In genomic region chr3:85764937-85765337, GRCm38 (mm10) we compare ENCODE assay signal across 16 mouse cellular contexts. TPM values are rescaled to one million over a fixed set of nuclear protein-coding genes. Genes with fewer than 3 reads are reported as not detected.
A peak's percentile ranks its signal among the peaks of the same experiment; 100 is the strongest.
DNase-seq lines count a peak whose midpoint lies in the region; ATAC-seq and TF ChIP-seq lines count a peak whose summit lies in the region.
"Had no signal": no experiment of that assay in that cellular context is flagged by ENCODE, and none has a peak within 500 bp of the region (broad histone marks: within the 10 kb centered on the region; RNA-seq: fewer than 3 reads in every experiment).

No protein-coding gene starts in this region.

- DNase-seq in embryonic facial prominence, embryonic 14.5 days (ENCODE audit: low spot score) = peak; percentile 45
- DNase-seq in embryonic facial prominence, embryonic 10.5 days (ENCODE audit: low spot score) = no peak
- no peak for DNase-seq in forebrain, embryonic 14.5 days (ENCODE audit: low spot score)
- DNase-seq in layer of hippocampus, adult 9-10 months (ENCODE audit: low spot score) = no peak
- DNase-seq in cerebellum, adult 9-11 months = no peak
- DNase-seq: cerebellum, adult 11-12 months; kidney, adult 2 months; lung, adult 2 months; right cerebral cortex, adult 18-20 months had no signal

- H3K79me2 ChIP-seq in myocyte (ENCODE audit: control insufficient read depth, insufficient read depth) = peaks cover 3% of the 10 kb centered on the region

- no peak overlapping the region for H3K4me2 ChIP-seq in embryonic facial prominence, embryonic 14.5 days (ENCODE audit: low read depth, low read length)
- H3K4me2 ChIP-seq in midbrain, embryonic 13.5 days (replicated peaks) = 0 out of 2 replicates have a peak overlapping the region, but pooled peaks have one; percentile 2
- H3K4me2 ChIP-seq in midbrain, embryonic 16.5 days (ENCODE audit: low read length) = no peak overlapping the region
- peak overlapping the region; percentile 32 for H3K4me2 ChIP-seq in forebrain, embryonic 14.5 days (ENCODE audit: low read length)
- peak overlapping the region; percentile 60 for H3K4me2 ChIP-seq in myocyte (ENCODE audit: low read depth)
- H3K4me2 ChIP-seq: embryonic facial prominence, embryonic 12.5 days; limb, embryonic 15.5 days; stomach, embryonic 15.5 days had no signal

- H3K27ac ChIP-seq in embryonic facial prominence, embryonic 14.5 days (replicated peaks; ENCODE audit: low read depth, low read length) = no peak overlapping the region
- H3K27ac ChIP-seq in embryonic facial prominence, embryonic 10.5 days (replicated peaks) = no peak overlapping the region
- H3K27ac ChIP-seq in midbrain, embryonic 13.5 days = peak overlapping the region; percentile 9; the same call in 1 of the 2 replicates
- H3K27ac ChIP-seq in midbrain, embryonic 16.5 days (ENCODE audit: low read length) = no peak overlapping the region
- peak overlapping the region; percentile 44; the same call in 1 of the 2 replicates for H3K27ac ChIP-seq in forebrain, embryonic 14.5 days (ENCODE audit: low read depth, low read length)
- H3K27ac ChIP-seq: embryonic facial prominence, embryonic 12.5 days; limb, embryonic 15.5 days; macrophage; stomach, embryonic 15.5 days had no signal

- H3K4me3 ChIP-seq in embryonic facial prominence, embryonic 14.5 days (ENCODE audit: low read depth, low read length) = no peak overlapping the region
- H3K4me3 ChIP-seq in embryonic facial prominence, embryonic 10.5 days = no peak overlapping the region
- H3K4me3 ChIP-seq in midbrain, embryonic 13.5 days (replicated peaks) = no peak overlapping the region
- H3K4me3 ChIP-seq in midbrain, embryonic 16.5 days (ENCODE audit: low read depth, low read length) = no peak overlapping the region
- no peak overlapping the region for H3K4me3 ChIP-seq in forebrain, embryonic 14.5 days (ENCODE audit: low read depth, low read length)
- H3K4me3 ChIP-seq in myocyte = no peak overlapping the region
- H3K4me3 ChIP-seq: embryonic facial prominence, embryonic 12.5 days; limb, embryonic 15.5 days; stomach, embryonic 15.5 days had no signal

- 64% methylated on average over 7 of the region's 7 CpGs for WGBS in embryonic facial prominence, embryonic 14.5 days
- WGBS in embryonic facial prominence, embryonic 10.5 days = 69% methylated on average over 7 of the region's 7 CpGs
- WGBS in midbrain, embryonic 13.5 days = 38% methylated on average over 7 of the region's 7 CpGs
- WGBS in midbrain, embryonic 16.5 days = 25% methylated on average over 7 of the region's 7 CpGs
- 29% methylated on average over 7 of the region's 7 CpGs for WGBS in forebrain, embryonic 14.5 days

- no peaks in the 10 kb centered on the region for H3K36me3 ChIP-seq in embryonic facial prominence, embryonic 14.5 days (ENCODE audit: control insufficient read depth, insufficient read depth, low read length)
- no peaks in the 10 kb centered on the region for H3K36me3 ChIP-seq in embryonic facial prominence, embryonic 10.5 days (replicated peaks)
- no peaks in the 10 kb centered on the region for H3K36me3 ChIP-seq in midbrain, embryonic 13.5 days
- no peaks in the 10 kb centered on the region for H3K36me3 ChIP-seq in midbrain, embryonic 16.5 days (ENCODE audit: control insufficient read depth, insufficient read depth, low read length)
- H3K36me3 ChIP-seq in forebrain, embryonic 14.5 days (ENCODE audit: control insufficient read depth, insufficient read depth, low read length) = no peaks in the 10 kb centered on the region
- no peaks in the 10 kb centered on the region for H3K36me3 ChIP-seq in myocyte (ENCODE audit: control insufficient read depth, insufficient read depth)
- H3K36me3 ChIP-seq: embryonic facial prominence, embryonic 12.5 days; limb, embryonic 15.5 days; stomach, embryonic 15.5 days had no signal

- H3K27me3 ChIP-seq in embryonic facial prominence, embryonic 14.5 days (replicated peaks; ENCODE audit: control insufficient read depth, insufficient read depth, low read length) = no peaks in the 10 kb centered on the region
- no peaks in the 10 kb centered on the region for H3K27me3 ChIP-seq in embryonic facial prominence, embryonic 10.5 days (replicated peaks; ENCODE audit: low read depth, poor library complexity, severe bottlenecking)
- no peaks in the 10 kb centered on the region for H3K27me3 ChIP-seq in midbrain, embryonic 13.5 days
- no peaks in the 10 kb centered on the region for H3K27me3 ChIP-seq in midbrain, embryonic 16.5 days (ENCODE audit: control insufficient read depth, insufficient read depth, low read depth, low read length)
- H3K27me3 ChIP-seq in forebrain, embryonic 14.5 days (replicated peaks; ENCODE audit: control insufficient read depth, insufficient read depth, low read length) = no peaks in the 10 kb centered on the region
- no peaks in the 10 kb centered on the region for H3K27me3 ChIP-seq in myocyte (ENCODE audit: control insufficient read depth, insufficient read depth, insufficient read length)
- H3K27me3 ChIP-seq: embryonic facial prominence, embryonic 12.5 days; limb, embryonic 15.5 days; stomach, embryonic 15.5 days had no signal

- no peaks in the 10 kb centered on the region for H3K9me3 ChIP-seq in embryonic facial prominence, embryonic 14.5 days (ENCODE audit: control insufficient read depth, low read length)
- no peaks in the 10 kb centered on the region for H3K9me3 ChIP-seq in embryonic facial prominence, embryonic 10.5 days
- H3K9me3 ChIP-seq in midbrain, embryonic 13.5 days = no peaks in the 10 kb centered on the region
- no peaks in the 10 kb centered on the region; the same call in 1 of the 2 replicates for H3K9me3 ChIP-seq in midbrain, embryonic 16.5 days (replicated peaks; ENCODE audit: control insufficient read depth, low read length, poor library complexity, severe bottlenecking)
- H3K9me3 ChIP-seq in forebrain, embryonic 14.5 days (replicated peaks; ENCODE audit: control insufficient read depth, low read length) = no peaks in the 10 kb centered on the region
- H3K9me3 ChIP-seq: embryonic facial prominence, embryonic 12.5 days; limb, embryonic 15.5 days; stomach, embryonic 15.5 days had no signal

- no peaks in the 10 kb centered on the region for H3K4me1 ChIP-seq in embryonic facial prominence, embryonic 14.5 days (ENCODE audit: control insufficient read depth, insufficient read depth, low read length)
- peaks cover 6% of the 10 kb centered on the region; the same call in 1 of the 2 replicates for H3K4me1 ChIP-seq in embryonic facial prominence, embryonic 10.5 days
- H3K4me1 ChIP-seq in midbrain, embryonic 13.5 days (replicated peaks) = peaks cover 13% of the 10 kb centered on the region
- peaks cover 10% of the 10 kb centered on the region for H3K4me1 ChIP-seq in midbrain, embryonic 16.5 days (ENCODE audit: control insufficient read depth, insufficient read depth, low read length)
- peaks cover 11% of the 10 kb centered on the region; the same call in 1 of the 2 replicates for H3K4me1 ChIP-seq in forebrain, embryonic 14.5 days (ENCODE audit: control insufficient read depth, insufficient read depth, low read length)
- H3K4me1 ChIP-seq: embryonic facial prominence, embryonic 12.5 days; stomach, embryonic 15.5 days had no signal

- TF ChIP-seq POLR2A in myocyte (IDR thresholded peaks at IDR 0.05; ENCODE audit: insufficient read length, low read depth) = no peak

- no peak overlapping the region for H3ac ChIP-seq in myocyte (ENCODE audit: control insufficient read depth, insufficient read length)

- H3K9ac ChIP-seq in embryonic facial prominence, embryonic 14.5 days (ENCODE audit: low read depth, low read length) = no peak overlapping the region
- H3K9ac ChIP-seq in midbrain, embryonic 13.5 days (replicated peaks) = no peak overlapping the region
- H3K9ac ChIP-seq in midbrain, embryonic 16.5 days (ENCODE audit: low read depth, low read length) = no peak overlapping the region
- no peak overlapping the region for H3K9ac ChIP-seq in forebrain, embryonic 14.5 days (ENCODE audit: low read length)
- H3K9ac ChIP-seq: embryonic facial prominence, embryonic 12.5 days; limb, embryonic 15.5 days; stomach, embryonic 15.5 days had no signal

- peak; percentile 18; the same call in 1 of the 2 replicates for ATAC-seq in embryonic facial prominence, embryonic 14.5 days (ENCODE audit: low read depth)
- no peak for ATAC-seq in midbrain, embryonic 13.5 days
- no peak; the same call in 1 of the 2 replicates for ATAC-seq in midbrain, embryonic 16.5 days
- peak; percentile 32; the same call in 1 of the 2 replicates for ATAC-seq in forebrain, embryonic 14.5 days

TF ChIP-seq in myocyte, 11 proteins besides CTCF, POLR2A, EP300 and RAD21:
- TF ChIP-seq MYOG (IDR thresholded peaks at IDR 0.05; ENCODE audit: control insufficient read depth in 1 of 3, insufficient read depth in 1 of 3, insufficient read length in 2 of 3, low read depth in 2 of 3) = no peak
- peak; percentile 94 for TF ChIP-seq CEBPB (IDR thresholded peaks at IDR 0.05; ENCODE audit: insufficient read depth, poor library complexity, severe bottlenecking)
- TF ChIP-seq USF1 (IDR thresholded peaks at IDR 0.05; ENCODE audit: low read depth) = no peak

RNA-seq across cellular contexts. Expression of gene Fam160a1, which starts 52.2 kb away (rescaled TPM):
- 5.6 and 6.5 TPM in 2 replicates for polyA plus RNA-seq in embryonic facial prominence, embryonic 14.5 days (2014; fragmentation: Nextera tagmentation; extraction: Ambion mirVana)
- polyA plus RNA-seq in embryonic facial prominence, embryonic 10.5 days (2016; fragmentation: Nextera tagmentation; extraction: Ambion mirVana) = 1.3 and 1.7 TPM in 2 replicates
- 0.09 and 0.14 TPM in 2 replicates for polyA plus RNA-seq in midbrain, embryonic 13.5 days (2015; fragmentation: Nextera tagmentation; extraction: Ambion mirVana)
- 0.22 and 0.38 TPM in 2 replicates for polyA plus RNA-seq in midbrain, embryonic 16.5 days (2015; fragmentation: Nextera tagmentation; extraction: Ambion mirVana)
- 0.51 and 0.99 TPM in 2 replicates for polyA plus RNA-seq in forebrain, embryonic 14.5 days (2014; fragmentation: Nextera tagmentation; extraction: Ambion mirVana)
- polyA plus RNA-seq in myocyte (2012; fragmentation: generic; extraction: Trizol) = 13.2 TPM
- polyA plus RNA-seq: macrophage had no signal

Comparison
In these comparisons a context has a peak if more than half of its experiments do, and no peak if none do; other contexts are left out.
1. H3K27ac ChIP-seq: peak in midbrain, embryonic 13.5 days (single experiment) and forebrain, embryonic 14.5 days (single experiment); none in embryonic facial prominence, embryonic 14.5 days (single experiment), embryonic facial prominence, embryonic 10.5 days (single experiment) and midbrain, embryonic 16.5 days (single experiment).
2. H3K4me2 ChIP-seq: peak in midbrain, embryonic 13.5 days (single experiment), forebrain, embryonic 14.5 days (single experiment) and myocyte (single experiment); none in embryonic facial prominence, embryonic 14.5 days (single experiment) and midbrain, embryonic 16.5 days (single experiment).
3. ATAC-seq: peak in embryonic facial prominence, embryonic 14.5 days (single experiment) and forebrain, embryonic 14.5 days (single experiment); none in midbrain, embryonic 13.5 days (single experiment) and midbrain, embryonic 16.5 days (single experiment).